In the genomic region with DNA sequence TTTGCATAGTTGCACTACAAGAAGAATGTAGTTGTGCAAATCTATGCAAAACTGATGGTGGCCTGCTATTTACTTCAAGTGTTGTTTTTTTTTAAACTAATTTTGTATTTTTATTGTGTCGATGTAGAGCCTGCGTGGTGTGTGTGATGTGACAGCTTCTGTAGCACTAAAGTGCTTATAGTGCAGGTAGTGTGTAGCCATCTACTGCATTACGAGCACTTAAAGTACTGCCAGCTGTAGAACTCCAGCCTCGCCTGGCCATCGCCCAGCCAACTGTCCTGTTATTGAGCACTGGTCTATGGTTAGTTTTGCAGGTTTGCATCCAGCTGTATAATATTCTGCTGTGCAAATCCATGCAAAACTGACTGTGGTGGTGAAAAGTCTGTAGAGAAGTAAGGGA, we compare ENCODE assay signal across 13 mouse cellular contexts. TPM values are rescaled to one million over a fixed set of nuclear protein-coding genes. Genes with fewer than 3 reads are reported as not detected.
DNase-seq lines count a peak whose midpoint lies in the region; ATAC-seq and TF ChIP-seq lines count a peak whose summit lies in the region.
"Had no signal": no experiment of that assay in that cellular context is flagged by ENCODE, and none has a peak within 500 bp of the region (broad histone marks: within the 10 kb centered on the region; RNA-seq: fewer than 3 reads in every experiment).

No protein-coding gene starts in this region.

- H3K4me3 ChIP-seq in heart, embryonic 14.5 days (ENCODE audit: control insufficient read depth in 1 of 2, insufficient read depth in 1 of 2, low read depth in 1 of 2, low read length in 2 of 2), result no peak overlapping the region
- H3K4me3 ChIP-seq in ES-Bruce4 (ENCODE audit: low read depth, low read length), result no peak overlapping the region
- H3K4me3 ChIP-seq in forebrain, embryonic 12.5 days (replicated peaks), result peak overlapping the region; percentile 97
- H3K4me3 ChIP-seq in limb, embryonic 14.5 days (replicated peaks; ENCODE audit: low read length), result no peak overlapping the region
- H3K4me3 ChIP-seq: erythroblast, embryonic 14.5 days; heart, adult 2 months had no signal

- 85% methylated on average over 5 of the region's 5 CpGs for WGBS in heart, embryonic 14.5 days
- WGBS in forebrain, embryonic 12.5 days, result 84% methylated on average over 5 of the region's 5 CpGs
- WGBS in limb, embryonic 14.5 days, result 80% methylated on average over 5 of the region's 5 CpGs

- DNase-seq in heart, postnatal 14 days, result no peak
- no peak for DNase-seq in limb, embryonic 14.5 days (ENCODE audit: low spot score)
- no peak for DNase-seq in urinary bladder, postnatal 36 days (ENCODE audit: low spot score in 2 of 2)
- DNase-seq in T-cell, adult 2 months (ENCODE audit: low spot score), result no peak
- DNase-seq: cerebellum, adult 11 months; heart, adult 2 months; lung, adult 18-20 months; right cerebral cortex, postnatal 25 days had no signal

- TF ChIP-seq CTCF in ES-Bruce4 (IDR thresholded peaks at IDR 0.05; ENCODE audit: low read depth, low read length), result no peak

- H3K27ac ChIP-seq in heart, embryonic 14.5 days (replicated peaks in 1 of 2; ENCODE audit: control insufficient read depth in 1 of 2, insufficient read depth in 1 of 2, low read depth in 2 of 2, low read length in 2 of 2), result no peak overlapping the region
- H3K27ac ChIP-seq in ES-Bruce4 (ENCODE audit: insufficient read depth, low read length), result peak overlapping the region; percentile 54; the same call in 1 of the 2 replicates
- no peak overlapping the region for H3K27ac ChIP-seq in forebrain, embryonic 12.5 days
- H3K27ac ChIP-seq in limb, embryonic 14.5 days (replicated peaks; ENCODE audit: low read depth, low read length), result no peak overlapping the region
- H3K27ac ChIP-seq: heart, adult 2 months had no signal

- H3K9me3 ChIP-seq in heart, embryonic 14.5 days (ENCODE audit: control insufficient read depth, low read length), result no peaks in the 10 kb centered on the region
- H3K9me3 ChIP-seq in ES-Bruce4 (replicated peaks; ENCODE audit: control insufficient read depth, insufficient read depth, low read length, poor library complexity, severe bottlenecking), result no peaks in the 10 kb centered on the region
- H3K9me3 ChIP-seq in forebrain, embryonic 12.5 days, result no peaks in the 10 kb centered on the region
- H3K9me3 ChIP-seq in limb, embryonic 14.5 days (ENCODE audit: control insufficient read depth, low read length), result no peaks in the 10 kb centered on the region

- intact Hi-C loops in heart, postnatal 14 days (cut with DNase I), result no loop called here

- H3K9ac ChIP-seq in heart, embryonic 14.5 days (ENCODE audit: low read length), result no peak overlapping the region
- H3K9ac ChIP-seq in ES-Bruce4 (ENCODE audit: low read depth, poor library complexity, severe bottlenecking), result peak overlapping the region; percentile 100; the same call in 1 of the 2 replicates
- H3K9ac ChIP-seq in forebrain, embryonic 12.5 days, result no peak overlapping the region
- H3K9ac ChIP-seq in limb, embryonic 14.5 days (ENCODE audit: low read depth, low read length, severe bottlenecking), result no peak overlapping the region

- TF ChIP-seq POLR2A in ES-Bruce4 (IDR thresholded peaks at IDR 0.05; ENCODE audit: insufficient read depth, low read length), result no peak
- TF ChIP-seq POLR2A in limb, embryonic 14.5 days (IDR thresholded peaks at IDR 0.05; ENCODE audit: borderline replicate concordance, extremely low read depth, insufficient read depth, insufficient read length), result no peak

- no peaks in the 10 kb centered on the region for H3K27me3 ChIP-seq in heart, embryonic 14.5 days (ENCODE audit: control insufficient read depth, insufficient read depth, low read length)
- H3K27me3 ChIP-seq in ES-Bruce4 (ENCODE audit: control insufficient read depth, insufficient read depth, low read length, poor library complexity, severe bottlenecking), result no peaks in the 10 kb centered on the region; the same call in 1 of the 2 replicates
- H3K27me3 ChIP-seq in forebrain, embryonic 12.5 days, result no peaks in the 10 kb centered on the region
- no peaks in the 10 kb centered on the region for H3K27me3 ChIP-seq in limb, embryonic 14.5 days (ENCODE audit: control insufficient read depth, insufficient read depth, low read length)

- no peak for TF ChIP-seq EP300 in ES-Bruce4 (IDR thresholded peaks at IDR 0.05; ENCODE audit: insufficient read depth, low read depth, low read length)

- H3K4me2 ChIP-seq in heart, embryonic 14.5 days (ENCODE audit: low read length), result peak overlapping the region; percentile 95
- peak overlapping the region; percentile 62 for H3K4me2 ChIP-seq in forebrain, embryonic 12.5 days
- H3K4me2 ChIP-seq in limb, embryonic 14.5 days (replicated peaks; ENCODE audit: low read depth, low read length, severe bottlenecking), result 0 out of 2 replicates have a peak overlapping the region, but pooled peaks have one; percentile 10

- peaks cover 2 to 24% of the 10 kb centered on the region in 2 experiments for H3K4me1 ChIP-seq in heart, embryonic 14.5 days (ENCODE audit: control insufficient read depth in 2 of 2, insufficient read depth in 2 of 2, low read length in 2 of 2)
- H3K4me1 ChIP-seq in ES-Bruce4 (ENCODE audit: control insufficient read depth, insufficient read depth, low read length), result no peaks in the 10 kb centered on the region
- H3K4me1 ChIP-seq in forebrain, embryonic 12.5 days, result peaks cover 27% of the 10 kb centered on the region
- peaks cover 13% of the 10 kb centered on the region for H3K4me1 ChIP-seq in limb, embryonic 14.5 days (ENCODE audit: control insufficient read depth, insufficient read depth, low read length)

- ATAC-seq in heart, embryonic 14.5 days (ENCODE audit: insufficient number of reproducible peaks, insufficient read depth, low FRiP score, low read depth), result no peak
- no peak for ATAC-seq in forebrain, embryonic 12.5 days (ENCODE audit: low FRiP score)
- no peak for ATAC-seq in limb, embryonic 14.5 days (ENCODE audit: low FRiP score, low read depth)
- no peak for ATAC-seq in cerebellum, adult (ENCODE audit: insufficient number of reproducible peaks, low FRiP score, low TSS enrichment)

- peaks cover 62% of the 10 kb centered on the region for H3K36me3 ChIP-seq in heart, embryonic 14.5 days (ENCODE audit: control insufficient read depth, insufficient read depth, low read length)
- peaks cover 49% of the 10 kb centered on the region for H3K36me3 ChIP-seq in ES-Bruce4 (ENCODE audit: control insufficient read depth, insufficient read depth, low read length, poor library complexity, severe bottlenecking)
- H3K36me3 ChIP-seq in forebrain, embryonic 12.5 days (replicated peaks), result peaks cover 46% of the 10 kb centered on the region
- H3K36me3 ChIP-seq in limb, embryonic 14.5 days (ENCODE audit: control insufficient read depth, insufficient read depth, low read length), result peaks cover 52% of the 10 kb centered on the region

RNA-seq across cellular contexts. Expression of a gene that starts 48.0 kb away (rescaled TPM):
- polyA plus RNA-seq in heart, embryonic 14.5 days (2014; fragmentation: Nextera tagmentation; extraction: Ambion mirVana), result 0.22 and 0.32 TPM in 2 replicates
- total RNA-seq in heart, postnatal 14 days (2021), result not detected
- polyA plus RNA-seq in ES-Bruce4 (2011; ENCODE audit: insufficient read depth, insufficient read length, low read depth, missing spikeins), result not detected in 2 replicates
- polyA plus RNA-seq in forebrain, embryonic 12.5 days (2016; fragmentation: Nextera tagmentation; extraction: Ambion mirVana), result 0.91 and 1.3 TPM in 2 replicates
- polyA plus RNA-seq in limb, embryonic 14.5 days (2012; rRNA removed), result 0.78 and 1.1 TPM in 2 replicates
- 1.4 and 1.8 TPM in 2 replicates for polyA plus RNA-seq in limb, embryonic 14.5 days (2014; fragmentation: Nextera tagmentation; extraction: Ambion mirVana)
- total RNA-seq: heart, adult 2 months had no signal
- polyA plus RNA-seq: erythroblast, embryonic 14.5 days; heart, adult 2 months had no signal

Comparison
In these comparisons a context has a peak if more than half of its experiments do, and no peak if none do; other contexts are left out.
1. H3K4me2 ChIP-seq: peak in every context shown above with its lines; median percentile 95 in heart, embryonic 14.5 days; 62 in forebrain, embryonic 12.5 days; 10 in limb, embryonic 14.5 days.